Mouse (Mus musculus) spleen, adult 2 months (tissue): ENCODE results near the gene Foxd3.
"Not testable (repeated sequence)": the region's sequence is repeated elsewhere in the genome, so short reads cannot be mapped to it uniquely, and the experiment has no call there.

Experiments used
- CTCF ChIP-seq: fragments of 200-500 bp; IDR thresholded peaks from 2 replicates; pipeline ENCODE4 v1.5.1; 2011; ENCODE audit warnings: mild to moderate bottlenecking, inconsistent platforms; ENCODE audit not compliant: insufficient read depth, insufficient read length, insufficient replicate concordance; ENCODE audit errors: extremely low read depth
- POLR2A ChIP-seq: fragments of 200-500 bp; IDR thresholded peaks from 2 replicates; pipeline ENCODE4 v1.6.1; 2011; ENCODE audit warnings: low read depth, low read length, inconsistent platforms

GRCm38 (mm10) chr4:99640619-99641018, 15.5 kb upstream of the Foxd3 start:
- not testable (repeated sequence) for TF ChIP-seq CTCF, POLR2A
